Mouse (Mus musculus) stomach, postnatal 0 days (tissue): ENCODE results near the gene Fam181a.

ENCODE experiments used
- CTCF ChIP-seq: IDR thresholded peaks from 2 replicates; pipeline ENCODE4 v1.5.1; 2016; ENCODE audit warnings: antibody characterized with exemption, low read depth, mild to moderate bottlenecking, moderate library complexity
- EP300 ChIP-seq: optimal IDR thresholded peaks from 2 replicates; pipeline ENCODE3; 2016; ENCODE audit warnings: antibody characterized with exemption

DNA sequence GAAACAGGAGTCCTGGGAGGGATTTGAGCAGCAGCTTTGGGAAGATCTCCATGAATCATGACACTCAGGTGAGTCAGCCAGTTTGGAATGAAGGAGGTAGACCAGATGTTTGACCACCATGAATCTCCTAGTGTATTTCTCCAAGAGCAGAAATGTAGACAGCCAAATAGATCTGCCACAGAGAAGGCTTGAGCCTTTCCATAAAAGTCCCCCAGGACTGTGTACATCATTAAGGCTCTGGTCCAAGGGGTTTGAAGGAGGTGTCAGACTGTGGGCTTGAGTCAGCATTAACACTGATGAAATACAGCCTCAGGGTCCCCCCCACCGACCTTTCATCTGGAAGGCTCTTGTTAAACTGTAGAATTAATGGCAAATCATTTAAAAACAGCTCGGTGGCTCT lies 29.3 kb upstream of the Fam181a start:
- TF ChIP-seq EP300: no peak
- TF ChIP-seq CTCF: no peak
